Mouse (Mus musculus) liver, embryonic 16.5 days (tissue): ENCODE data around the gene Wdr78. TPM values are rescaled to one million over a fixed set of nuclear protein-coding genes. Genes with fewer than 3 reads are reported as not detected.

ENCODE experiments used
- ATAC-seq: fragments of 200-750 bp; cut with Nextera tagmentation; 2 replicates; pipeline ENCODE4 v1.8.0; 2017; ENCODE audit warnings: low read depth, mild to moderate bottlenecking, moderate number of reproducible peaks, moderate library complexity
- H3K27ac ChIP-seq: fragments of 300-500 bp; sonication (generic); 2 replicates; pipeline ENCODE4 v1.5.1; 2014; ENCODE audit warnings: mild to moderate bottlenecking, low read length
- H3K27me3 ChIP-seq: fragments of 300-500 bp; sonication (generic); 2 replicates; pipeline ENCODE4 v1.6.1; 2014; ENCODE audit warnings: low read depth, low read length, mixed read lengths; ENCODE audit not compliant: control insufficient read depth, insufficient read depth
- H3K36me3 ChIP-seq: fragments of 300-500 bp; sonication (generic); 2 replicates; pipeline ENCODE4 v1.6.1; 2014; ENCODE audit warnings: mild to moderate bottlenecking; ENCODE audit not compliant: control insufficient read depth, insufficient read depth
- H3K4me1 ChIP-seq: fragments of 300-500 bp; sonication (generic); 2 replicates; pipeline ENCODE4 v1.6.1; 2014; ENCODE audit warnings: low read depth, low read length, mixed read lengths; ENCODE audit not compliant: control insufficient read depth
- H3K4me2 ChIP-seq: fragments of 300-500 bp; sonication (generic); 2 replicates; pipeline ENCODE4 v1.6.1; 2014; ENCODE audit warnings: low read depth, low read length, mixed read lengths
- H3K4me3 ChIP-seq: fragments of 300-500 bp; sonication (generic); 2 replicates; pipeline ENCODE4 v1.5.1; 2014; ENCODE audit warnings: low read depth, mild to moderate bottlenecking, low read length
- H3K9ac ChIP-seq: fragments of 300-500 bp; sonication (generic); 2 replicates; pipeline ENCODE4 v1.6.1; 2014; ENCODE audit warnings: low read depth, low read length
- H3K9me3 ChIP-seq: fragments of 300-500 bp; sonication (generic); replicated peaks from 2 replicates; pipeline ENCODE4 v1.6.1; 2016; ENCODE audit warnings: low read length; ENCODE audit not compliant: control insufficient read depth
- WGBS: fragments of 180-500 bp; shearing (Covaris S2); extraction: QIAGEN DNeasy Blood & Tissue Kit; methylation state at CpG from one replicate; pipeline ENCODE4 v1.1.7; 2014; ENCODE audit not compliant: insufficient replicate concordance; 5-methylcytosine and 5-hydroxymethylcytosine counted together
- polyA plus RNA-seq: library from polyadenylated mRNA; unstranded; fragments of >200 nt; fragmentation: Nextera tagmentation; extraction: Ambion mirVana; gene quantifications from 2 replicates; pipeline ENCODE4 v1.2.1, GENCODE M21; 2015

Gene Wdr78
- polyA plus RNA-seq, 1 experiment from 2014 or later: 0.31 TPM

- Histone ChIP-seq H3K4me2 (no peak overlapping the region), H3K4me1 (no peaks in the 10 kb centered on the region), H3K27me3 (no peaks in the 10 kb centered on the region), H3K9ac (no peak overlapping the region), H3K4me3 (no peak overlapping the region), H3K9me3 (no peaks in the 10 kb centered on the region), H3K36me3 (no peaks in the 10 kb centered on the region), H3K27ac (no peak overlapping the region)
- 66% methylated on average over 15 of the region's 15 CpGs for WGBS
- no peak for ATAC-seq
These were observed 109.0 kb downstream of the Wdr78 start for GRCm38 (mm10) chr4:103005190-103005945.

GRCm38 (mm10) chr4:103004681-103005080, 109.7 kb downstream of the Wdr78 start:
- no peak for ATAC-seq
- Histone ChIP-seq H3K9me3 (no peaks in the 10 kb centered on the region), H3K4me3 (no peak overlapping the region), H3K4me2 (no peak overlapping the region), H3K4me1 (no peaks in the 10 kb centered on the region), H3K27ac (no peak overlapping the region), H3K9ac (no peak overlapping the region), H3K36me3 (no peaks in the 10 kb centered on the region), H3K27me3 (no peaks in the 10 kb centered on the region)
- WGBS: 67% methylated on average over 4 of the region's 4 CpGs

GRCm38 (mm10) chr4:102991685-102992084, 122.7 kb downstream of the Wdr78 start:
- no peak overlapping the region for H3K4me2 ChIP-seq
- H3K4me3 ChIP-seq: no peak overlapping the region
- H3K27ac ChIP-seq: no peak overlapping the region
- WGBS: 77% methylated on average over 3 of the region's 3 CpGs
- H3K4me1 ChIP-seq: no peaks in the 10 kb centered on the region
- H3K9me3 ChIP-seq: no peaks in the 10 kb centered on the region
- H3K36me3 ChIP-seq: no peaks in the 10 kb centered on the region
- no peaks in the 10 kb centered on the region for H3K27me3 ChIP-seq
- H3K9ac ChIP-seq: no peak overlapping the region
- no peak for ATAC-seq

- H3K36me3 ChIP-seq: no peaks in the 10 kb centered on the region
- no peak overlapping the region for H3K4me3 ChIP-seq
- no peak overlapping the region for H3K27ac ChIP-seq
- no peaks in the 10 kb centered on the region for H3K4me1 ChIP-seq
- no peak overlapping the region for H3K4me2 ChIP-seq
- H3K9ac ChIP-seq: no peak overlapping the region
- WGBS: 61% methylated on average over 11 of the region's 11 CpGs
- H3K9me3 ChIP-seq: no peaks in the 10 kb centered on the region
- ATAC-seq: no peak
- no peaks in the 10 kb centered on the region for H3K27me3 ChIP-seq
These were observed 123.6 kb downstream of the Wdr78 start for GRCm38 (mm10) chr4:102990595-102991340.

GRCm38 (mm10) chr4:102990016-102990415, 124.3 kb downstream of the Wdr78 start:
- 54% methylated on average over 4 of the region's 4 CpGs for WGBS
- no peaks in the 10 kb centered on the region for H3K36me3 ChIP-seq
- no peaks in the 10 kb centered on the region for H3K9me3 ChIP-seq
- H3K27me3 ChIP-seq: no peaks in the 10 kb centered on the region
- no peak for ATAC-seq
- H3K27ac ChIP-seq: no peak overlapping the region
- no peak overlapping the region for H3K4me2 ChIP-seq
- no peaks in the 10 kb centered on the region for H3K4me1 ChIP-seq
- no peak overlapping the region for H3K9ac ChIP-seq
- H3K4me3 ChIP-seq: no peak overlapping the region

GRCm38 (mm10) chr4:102989391-102989790, 125.0 kb downstream of the Wdr78 start:
- Histone ChIP-seq H3K36me3 (no peaks in the 10 kb centered on the region), H3K27ac (no peak overlapping the region), H3K4me2 (no peak overlapping the region), H3K4me1 (no peaks in the 10 kb centered on the region), H3K4me3 (no peak overlapping the region), H3K9ac (no peak overlapping the region), H3K27me3 (no peaks in the 10 kb centered on the region), H3K9me3 (no peaks in the 10 kb centered on the region)
- 51% methylated on average over 5 of the region's 5 CpGs for WGBS
- no peak for ATAC-seq

- H3K4me1 ChIP-seq: no peaks in the 10 kb centered on the region
These were observed 125.8 kb downstream of the Wdr78 start for GRCm38 (mm10) chr4:102988526-102988925.

More at GRCm38 (mm10) chr4:102988526-102988925, 125.8 kb downstream of the Wdr78 start:
- no peak overlapping the region for H3K4me3 ChIP-seq
- H3K9ac ChIP-seq: no peak overlapping the region
- 44% methylated on average over 6 of the region's 6 CpGs for WGBS
- no peak for ATAC-seq
- no peak overlapping the region for H3K27ac ChIP-seq
- no peaks in the 10 kb centered on the region for H3K27me3 ChIP-seq
- no peak overlapping the region for H3K4me2 ChIP-seq
- H3K9me3 ChIP-seq: no peaks in the 10 kb centered on the region
- H3K36me3 ChIP-seq: no peaks in the 10 kb centered on the region
